Mouse (Mus musculus) hindbrain, embryonic 12.5 days (tissue): ENCODE data around the gene Fhit. TPM values are rescaled to one million over a fixed set of nuclear protein-coding genes. Genes with fewer than 3 reads are reported as not detected.

Source experiments
- ATAC-seq: fragments of 200-750 bp; cut with Nextera tagmentation; 2 replicates; pipeline ENCODE4 v1.8.0; 2017; ENCODE audit warnings: moderate TSS enrichment; ENCODE audit not compliant: low FRiP score
- H3K27ac ChIP-seq: fragments of 300-500 bp; sonication (generic); 2 replicates; pipeline ENCODE4 v1.5.1; 2016; ENCODE audit warnings: mild to moderate bottlenecking
- H3K27me3 ChIP-seq: fragments of 300-500 bp; sonication (generic); 2 replicates; pipeline ENCODE4 v1.6.1; 2016; ENCODE audit warnings: mild to moderate bottlenecking
- H3K36me3 ChIP-seq: fragments of 300-500 bp; sonication (generic); 2 replicates; pipeline ENCODE4 v1.6.1; 2016; ENCODE audit warnings: mild to moderate bottlenecking
- H3K4me1 ChIP-seq: fragments of 300-500 bp; sonication (generic); 2 replicates; pipeline ENCODE4 v1.6.1; 2016
- H3K4me2 ChIP-seq: fragments of 300-500 bp; sonication (generic); replicated peaks from 2 replicates; pipeline ENCODE4 v1.6.1; 2016; ENCODE audit warnings: mild to moderate bottlenecking
- H3K4me3 ChIP-seq: fragments of 300-500 bp; sonication (generic); 2 replicates; pipeline ENCODE4 v1.5.1; 2016; ENCODE audit warnings: mild to moderate bottlenecking
- H3K9ac ChIP-seq: fragments of 300-500 bp; sonication (generic); 2 replicates; pipeline ENCODE4 v1.6.1; 2016; ENCODE audit warnings: mild to moderate bottlenecking, moderate library complexity
- H3K9me3 ChIP-seq: fragments of 300-500 bp; sonication (generic); replicated peaks from 2 replicates; pipeline ENCODE4 v1.6.1; 2016; ENCODE audit warnings: mild to moderate bottlenecking
- WGBS: fragments of 180-500 bp; shearing (Covaris S2); methylation state at CpG from one replicate; pipeline ENCODE4 v1.1.7; 2016; 5-methylcytosine and 5-hydroxymethylcytosine counted together
- polyA plus RNA-seq: library from polyadenylated mRNA; unstranded; fragments of >200 nt; fragmentation: Nextera tagmentation; extraction: Ambion mirVana; gene quantifications from 2 replicates; pipeline ENCODE4 v1.2.1, GENCODE M21; 2016

Fhit gene
- polyA plus RNA-seq, 1 experiment from 2014 or later, result 5.5 TPM

GRCm38 (mm10) chr14:10659326-10659725 is 502.5 kb downstream of the Fhit start:
- 60% methylated on average over 2 of the region's 2 CpGs for WGBS
- Histone ChIP-seq H3K4me2 (no peak overlapping the region), H3K36me3 (no peaks in the 10 kb centered on the region), H3K4me1 (peaks cover 7% of the 10 kb centered on the region; the same call in 1 of the 2 replicates), H3K27me3 (no peaks in the 10 kb centered on the region), H3K9ac (no peak overlapping the region), H3K4me3 (no peak overlapping the region), H3K9me3 (no peaks in the 10 kb centered on the region), H3K27ac (no peak overlapping the region)
- peak; percentile 69 for ATAC-seq

GRCm38 (mm10) chr14:10658219-10658618 is 503.6 kb downstream of the Fhit start:
- Histone ChIP-seq H3K4me3 (no peak overlapping the region), H3K27ac (no peak overlapping the region), H3K27me3 (no peaks in the 10 kb centered on the region), H3K9ac (no peak overlapping the region), H3K4me1 (peaks cover 7% of the 10 kb centered on the region; the same call in 1 of the 2 replicates), H3K36me3 (no peaks in the 10 kb centered on the region), H3K4me2 (no peak overlapping the region), H3K9me3 (no peaks in the 10 kb centered on the region)
- 82% methylated on average over 1 of the region's 1 CpGs for WGBS
- no peak for ATAC-seq

- H3K27me3 ChIP-seq, result no peaks in the 10 kb centered on the region
- ATAC-seq, result no peak
- WGBS, result 88% methylated on average over 3 of the region's 3 CpGs
- no peaks in the 10 kb centered on the region for H3K36me3 ChIP-seq
- no peak overlapping the region for H3K4me3 ChIP-seq
- no peak overlapping the region for H3K27ac ChIP-seq
- no peak overlapping the region for H3K9ac ChIP-seq
- no peaks in the 10 kb centered on the region for H3K9me3 ChIP-seq
- no peak overlapping the region for H3K4me2 ChIP-seq
- peaks cover 7% of the 10 kb centered on the region; the same call in 1 of the 2 replicates for H3K4me1 ChIP-seq
Measured at GRCm38 (mm10) chr14:10657364-10657763, 504.5 kb downstream of the Fhit start.

GRCm38 (mm10) chr14:10655842-10656241 is 506.0 kb downstream of the Fhit start:
- Histone ChIP-seq H3K27ac (no peak overlapping the region), H3K36me3 (no peaks in the 10 kb centered on the region)
- ATAC-seq, result no peak

GRCm38 (mm10) chr14:10647832-10648231 is 514.0 kb downstream of the Fhit start:
- Histone ChIP-seq H3K27me3 (no peaks in the 10 kb centered on the region), H3K27ac (no peak overlapping the region), H3K9me3 (no peaks in the 10 kb centered on the region), H3K9ac (no peak overlapping the region), H3K4me3 (no peak overlapping the region), H3K4me2 (no peak overlapping the region), H3K36me3 (no peaks in the 10 kb centered on the region), H3K4me1 (no peaks in the 10 kb centered on the region)
- ATAC-seq, result no peak

More at GRCm38 (mm10) chr14:10655842-10656241, 506.0 kb downstream of the Fhit start:
- Histone ChIP-seq H3K9me3 (no peaks in the 10 kb centered on the region), H3K4me3 (no peak overlapping the region), H3K4me1 (peaks cover 7% of the 10 kb centered on the region; the same call in 1 of the 2 replicates), H3K4me2 (no peak overlapping the region), H3K27me3 (no peaks in the 10 kb centered on the region), H3K9ac (no peak overlapping the region)
- WGBS, result 46% methylated on average over 3 of the region's 3 CpGs

- Histone ChIP-seq H3K4me3 (no peak overlapping the region), H3K4me1 (0 out of 2 replicates have a peak, but pooled peaks cover 5% of the 10 kb centered on the region), H3K27ac (no peak overlapping the region), H3K27me3 (no peaks in the 10 kb centered on the region), H3K36me3 (no peaks in the 10 kb centered on the region), H3K4me2 (no peak overlapping the region), H3K9ac (no peak overlapping the region), H3K9me3 (no peaks in the 10 kb centered on the region)
- 39% methylated on average over 3 of the region's 3 CpGs for WGBS
- no peak for ATAC-seq
Measured at GRCm38 (mm10) chr14:10631783-10632182, 530.1 kb downstream of the Fhit start.

- no peak overlapping the region for H3K9ac ChIP-seq
- H3K36me3 ChIP-seq, result no peaks in the 10 kb centered on the region
- no peak for ATAC-seq
- H3K4me2 ChIP-seq, result no peak overlapping the region
- H3K9me3 ChIP-seq, result no peaks in the 10 kb centered on the region
- 97% methylated on average over 2 of the region's 2 CpGs for WGBS
- H3K27ac ChIP-seq, result no peak overlapping the region
- no peaks in the 10 kb centered on the region for H3K27me3 ChIP-seq
- 0 out of 2 replicates have a peak, but pooled peaks cover 5% of the 10 kb centered on the region for H3K4me1 ChIP-seq
- no peak overlapping the region for H3K4me3 ChIP-seq
Measured at GRCm38 (mm10) chr14:10630831-10631360, 530.9 kb downstream of the Fhit start.

- no peaks in the 10 kb centered on the region for H3K4me1 ChIP-seq
- no peak overlapping the region for H3K9ac ChIP-seq
- H3K27ac ChIP-seq, result no peak overlapping the region
- no peak for ATAC-seq
- no peaks in the 10 kb centered on the region for H3K9me3 ChIP-seq
- WGBS, result 85% methylated on average over 5 of the region's 5 CpGs
- H3K36me3 ChIP-seq, result no peaks in the 10 kb centered on the region
- H3K4me3 ChIP-seq, result no peak overlapping the region
- H3K27me3 ChIP-seq, result no peaks in the 10 kb centered on the region
- H3K4me2 ChIP-seq, result no peak overlapping the region
Measured at GRCm38 (mm10) chr14:10593467-10593866, 568.4 kb downstream of the Fhit start.

- WGBS, result 84% methylated on average over 3 of the region's 3 CpGs
- Histone ChIP-seq H3K27me3 (no peaks in the 10 kb centered on the region), H3K4me3 (no peak overlapping the region), H3K4me2 (no peak overlapping the region), H3K36me3 (no peaks in the 10 kb centered on the region), H3K27ac (no peak overlapping the region), H3K4me1 (no peaks in the 10 kb centered on the region), H3K9ac (no peak overlapping the region), H3K9me3 (no peaks in the 10 kb centered on the region)
- no peak for ATAC-seq
Measured at GRCm38 (mm10) chr14:10568937-10569552, 592.8 kb downstream of the Fhit start.

- H3K4me3 ChIP-seq, result no peak overlapping the region
- no peaks in the 10 kb centered on the region for H3K9me3 ChIP-seq
- ATAC-seq, result no peak
- no peaks in the 10 kb centered on the region for H3K36me3 ChIP-seq
- no peaks in the 10 kb centered on the region for H3K4me1 ChIP-seq
- 88% methylated on average over 2 of the region's 2 CpGs for WGBS
- H3K27ac ChIP-seq, result no peak overlapping the region
- no peak overlapping the region for H3K9ac ChIP-seq
- no peak overlapping the region for H3K4me2 ChIP-seq
- H3K27me3 ChIP-seq, result no peaks in the 10 kb centered on the region
Measured at GRCm38 (mm10) chr14:10567771-10568170, 594.1 kb downstream of the Fhit start.

GRCm38 (mm10) chr14:10554755-10555154 is 607.1 kb downstream of the Fhit start:
- Histone ChIP-seq H3K9ac (no peak overlapping the region), H3K27me3 (no peaks in the 10 kb centered on the region), H3K4me2 (no peak overlapping the region), H3K36me3 (no peaks in the 10 kb centered on the region), H3K4me1 (no peaks in the 10 kb centered on the region), H3K4me3 (no peak overlapping the region), H3K9me3 (no peaks in the 10 kb centered on the region), H3K27ac (no peak overlapping the region)
- WGBS, result 22% methylated on average over 6 of the region's 6 CpGs
- no peak for ATAC-seq

GRCm38 (mm10) chr14:10548632-10549031 is 613.2 kb downstream of the Fhit start:
- H3K27me3 ChIP-seq, result no peaks in the 10 kb centered on the region
- 79% methylated on average over 2 of the region's 2 CpGs for WGBS
- H3K4me2 ChIP-seq, result no peak overlapping the region
- no peaks in the 10 kb centered on the region for H3K4me1 ChIP-seq
- no peaks in the 10 kb centered on the region for H3K9me3 ChIP-seq
- ATAC-seq, result no peak
- H3K4me3 ChIP-seq, result no peak overlapping the region
- H3K36me3 ChIP-seq, result no peaks in the 10 kb centered on the region
- no peak overlapping the region for H3K9ac ChIP-seq
- H3K27ac ChIP-seq, result no peak overlapping the region

GRCm38 (mm10) chr14:10545916-10546315 is 615.9 kb downstream of the Fhit start:
- Histone ChIP-seq H3K27ac (no peak overlapping the region), H3K27me3 (no peaks in the 10 kb centered on the region), H3K9ac (no peak overlapping the region), H3K4me2 (no peak overlapping the region), H3K4me3 (no peak overlapping the region), H3K36me3 (no peaks in the 10 kb centered on the region), H3K4me1 (no peaks in the 10 kb centered on the region), H3K9me3 (no peaks in the 10 kb centered on the region)
- ATAC-seq, result no peak
- WGBS, result 55% methylated on average over 3 of the region's 3 CpGs
